Mouse (Mus musculus) kidney, adult 18-20 months (tissue): ENCODE results near the gene Timm17a.
A peak's percentile ranks its signal among the peaks of the same experiment; 100 is the strongest.

Experiments used
- DNase-seq: peaks from one replicate; pipeline ENCODE4 v3.0.0; 2021

Timm17a gene

GRCm38 (mm10) chr1:135271371-135271770 is 42.2 kb downstream of the Timm17a start:
- no peak for DNase-seq

GRCm38 (mm10) chr1:135267663-135268446 is 45.7 kb downstream of the Timm17a start:
- no peak for DNase-seq

- no peak for DNase-seq
These were observed 47.7 kb downstream of the Timm17a start for GRCm38 (mm10) chr1:135265834-135266233.

GRCm38 (mm10) chr1:135263316-135263715 is 50.3 kb downstream of the Timm17a start:
- DNase-seq = no peak

- no peak for DNase-seq
These were observed 51.2 kb downstream of the Timm17a start for GRCm38 (mm10) chr1:135262329-135262728.

GRCm38 (mm10) chr1:135260931-135261330 is 52.6 kb downstream of the Timm17a start:
- no peak for DNase-seq

- DNase-seq = peak; percentile 86
These were observed 54.5 kb downstream of the Timm17a start for GRCm38 (mm10) chr1:135259128-135259436.

- peak; percentile 94 for DNase-seq
These were observed 55.0 kb downstream of the Timm17a start, which contains the start of gene Elf3 for GRCm38 (mm10) chr1:135258380-135259127. Elf3 (minus strand) TSS chr1:135258568.

GRCm38 (mm10) chr1:135256299-135256698 is 57.3 kb downstream of the Timm17a start:
- DNase-seq = peak; percentile 69

GRCm38 (mm10) chr1:135252854-135253253 is 60.7 kb downstream of the Timm17a start:
- no peak for DNase-seq

GRCm38 (mm10) chr1:135251405-135251804 is 62.2 kb downstream of the Timm17a start:
- DNase-seq = no peak

- DNase-seq = no peak
These were observed 62.9 kb downstream of the Timm17a start for GRCm38 (mm10) chr1:135250706-135251105.

- DNase-seq = peak; percentile 88
These were observed 65.1 kb downstream of the Timm17a start for GRCm38 (mm10) chr1:135248434-135248850.
